Mouse (Mus musculus): ENCODE data around the gene Rcsd1. TPM values are rescaled to one million over a fixed set of nuclear protein-coding genes. Genes with fewer than 3 reads are reported as not detected.

The Rcsd1 gene
- polyA plus RNA-seq, 1 experiment from 2014 or later, result 9.6 TPM

DNA sequence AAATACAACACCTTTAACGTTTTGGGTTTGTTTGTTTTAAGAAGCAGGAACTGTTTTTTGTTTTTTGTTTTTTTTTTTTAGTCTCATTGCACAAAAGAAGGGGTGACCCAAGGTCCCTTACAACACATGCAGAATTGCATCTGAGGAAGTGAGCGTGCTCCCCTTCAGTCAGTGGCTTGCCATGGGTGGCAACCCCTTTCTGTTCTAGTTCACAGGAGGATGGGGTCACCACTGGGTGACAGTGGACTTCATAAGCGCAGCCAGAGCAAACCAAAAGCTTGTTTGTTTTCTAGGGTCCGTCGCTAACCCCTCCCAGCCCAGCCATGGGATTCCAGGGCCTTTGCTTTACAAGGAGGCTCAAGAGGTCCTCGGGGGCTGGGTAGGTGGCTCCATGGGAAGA lies 22.0 kb upstream of the Rcsd1 start:
- H3K27ac ChIP-seq, result no peak overlapping the region
- no peak overlapping the region for H3K4me3 ChIP-seq
- WGBS, result 83% methylated on average over 6 of the region's 6 CpGs
- no peaks in the 10 kb centered on the region for H3K36me3 ChIP-seq (replicated peaks)
- no peak overlapping the region for H3K4me2 ChIP-seq
- ATAC-seq (replicated peaks), result no peak
- no peaks in the 10 kb centered on the region for H3K9me3 ChIP-seq
- peaks cover 4% of the 10 kb centered on the region; the same call in 1 of the 2 replicates for H3K4me1 ChIP-seq
- no peaks in the 10 kb centered on the region for H3K27me3 ChIP-seq (replicated peaks)
- no peak overlapping the region for H3K9ac ChIP-seq

DNA sequence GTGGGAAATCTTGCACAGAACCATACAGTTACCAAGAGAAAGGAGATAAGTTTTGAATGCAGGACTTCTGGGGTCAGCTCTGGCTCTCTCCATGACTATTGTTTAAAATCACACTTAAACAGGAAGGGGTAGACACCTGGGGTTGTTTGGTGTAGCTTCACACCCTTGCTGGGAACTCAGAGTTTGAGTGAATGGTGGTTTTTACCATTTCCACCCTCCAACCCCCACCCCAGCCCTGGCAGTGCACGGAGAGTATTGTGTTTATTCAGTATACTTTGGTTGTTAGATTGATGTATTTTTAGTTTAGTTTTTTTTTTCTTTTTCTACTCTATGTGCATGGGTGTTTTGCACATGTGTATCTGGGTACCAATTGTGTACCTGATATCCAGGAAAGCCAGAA lies 20.6 kb upstream of the Rcsd1 start:
- ATAC-seq (replicated peaks), result no peak
- H3K27ac ChIP-seq, result no peak overlapping the region
- no peaks in the 10 kb centered on the region for H3K27me3 ChIP-seq (replicated peaks)
- no peaks in the 10 kb centered on the region for H3K4me1 ChIP-seq
- no peak overlapping the region for H3K4me2 ChIP-seq
- no peaks in the 10 kb centered on the region for H3K9me3 ChIP-seq
- H3K4me3 ChIP-seq, result no peak overlapping the region
- no peaks in the 10 kb centered on the region for H3K36me3 ChIP-seq (replicated peaks)
- WGBS, result 53% methylated on average over 1 of the region's 1 CpGs
- H3K9ac ChIP-seq, result no peak overlapping the region

DNA sequence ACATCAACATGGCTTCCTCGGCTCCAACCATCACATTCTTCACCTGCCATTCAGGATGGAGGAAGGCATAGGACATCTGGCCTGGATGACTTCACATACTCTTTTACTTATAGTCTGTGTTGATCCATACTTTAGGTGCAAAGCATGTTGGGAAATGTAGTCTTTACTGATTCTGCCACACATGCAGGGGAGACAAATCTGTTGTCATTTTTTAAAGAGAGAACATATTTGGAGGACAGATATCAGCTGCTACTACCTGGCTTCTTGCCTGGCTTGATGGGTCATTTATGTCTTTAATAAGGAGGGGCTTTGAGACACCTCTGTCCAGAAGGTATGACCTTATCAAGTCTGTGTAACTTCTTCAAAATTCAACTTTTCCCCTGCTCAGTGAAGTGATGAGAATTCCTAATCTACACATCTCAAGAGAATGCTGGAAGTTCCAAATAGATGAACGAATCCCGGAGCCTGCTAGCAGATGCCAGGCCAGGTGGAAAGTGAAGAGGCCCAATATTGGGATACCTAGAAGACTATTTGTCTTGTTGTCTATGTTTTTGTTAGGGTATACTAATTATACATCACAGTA lies 18.6 kb upstream of the Rcsd1 start:
- H3K36me3 ChIP-seq (replicated peaks), result no peaks in the 10 kb centered on the region
- ATAC-seq (replicated peaks), result no peak
- H3K27me3 ChIP-seq (replicated peaks), result no peaks in the 10 kb centered on the region
- H3K27ac ChIP-seq, result no peak overlapping the region
- no peak overlapping the region for H3K9ac ChIP-seq
- WGBS, result 95% methylated on average over 3 of the region's 3 CpGs
- H3K4me2 ChIP-seq, result no peak overlapping the region
- H3K4me3 ChIP-seq, result no peak overlapping the region
- no peaks in the 10 kb centered on the region for H3K4me1 ChIP-seq
- no peaks in the 10 kb centered on the region for H3K9me3 ChIP-seq

DNA sequence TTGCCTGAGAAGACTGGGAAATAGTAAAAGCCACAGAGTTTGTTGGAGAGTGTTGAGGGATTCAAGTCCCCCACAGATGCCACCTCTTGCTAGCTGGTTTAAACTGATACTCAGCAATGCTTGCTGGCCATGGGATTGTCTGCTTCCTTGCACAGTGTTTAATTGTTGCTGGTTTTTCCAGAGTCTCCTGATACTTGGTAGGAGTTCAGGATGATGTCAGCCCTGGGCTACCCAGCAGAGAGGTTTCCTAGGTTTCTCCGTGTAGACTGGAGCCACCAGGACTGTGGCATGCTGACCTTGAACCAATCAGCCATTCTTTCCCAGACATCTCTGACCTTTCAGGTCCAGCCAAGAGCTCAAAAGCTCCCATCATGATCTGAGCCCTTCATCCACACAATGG lies 17.4 kb upstream of the Rcsd1 start:
- Histone ChIP-seq H3K4me3 (no peak overlapping the region), H3K4me2 (no peak overlapping the region), H3K9me3 (no peaks in the 10 kb centered on the region), H3K27ac (no peak overlapping the region), H3K4me1 (no peaks in the 10 kb centered on the region), H3K36me3 (replicated peaks) (no peaks in the 10 kb centered on the region), H3K27me3 (replicated peaks) (no peaks in the 10 kb centered on the region), H3K9ac (no peak overlapping the region)
- no peak for ATAC-seq (replicated peaks)
- 39% methylated on average over 1 of the region's 1 CpGs for WGBS

DNA sequence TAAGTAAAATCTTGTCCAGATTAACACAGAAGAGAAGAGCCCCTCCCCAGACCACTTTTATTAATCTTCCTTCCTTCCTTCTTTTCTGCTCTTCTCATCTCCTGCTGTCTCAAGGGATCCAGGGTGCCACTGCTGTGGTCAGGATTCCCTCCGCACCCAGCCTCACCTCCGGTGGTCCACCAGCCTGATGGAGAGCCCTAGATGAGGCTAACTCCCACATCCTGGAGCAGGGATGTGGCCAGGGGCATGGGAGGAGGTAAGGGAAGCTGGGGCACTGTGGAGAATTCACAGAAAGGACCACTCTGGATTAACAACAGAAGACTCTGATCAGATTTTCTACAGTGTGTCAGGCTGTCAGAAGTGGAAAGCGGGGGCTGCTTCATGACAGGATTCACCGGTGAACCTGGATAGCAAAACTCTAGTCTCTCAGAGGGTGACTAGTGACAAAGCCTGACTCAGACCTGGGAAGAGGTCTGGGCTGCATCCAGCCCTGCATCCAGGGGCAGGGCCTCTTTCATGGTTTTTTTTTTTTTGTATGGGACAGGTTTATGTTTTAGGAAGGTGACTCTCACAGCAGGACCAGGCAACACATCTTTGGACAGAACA lies 15.6 kb upstream of the Rcsd1 start:
- WGBS, result 67% methylated on average over 4 of the region's 4 CpGs
- Histone ChIP-seq H3K4me3 (no peak overlapping the region), H3K4me1 (no peaks in the 10 kb centered on the region), H3K9me3 (no peaks in the 10 kb centered on the region), H3K27ac (no peak overlapping the region; the same call in 1 of the 2 replicates), H3K36me3 (replicated peaks) (no peaks in the 10 kb centered on the region), H3K9ac (no peak overlapping the region), H3K4me2 (no peak overlapping the region), H3K27me3 (replicated peaks) (no peaks in the 10 kb centered on the region)
- no peak for ATAC-seq (replicated peaks)

GRCm38 (mm10) chr1:165724219-165725033 lies 14.9 kb upstream of the Rcsd1 start:
- ATAC-seq (replicated peaks), result no peak
- H3K4me3 ChIP-seq, result no peak overlapping the region
- H3K27me3 ChIP-seq (replicated peaks), result no peaks in the 10 kb centered on the region
- no peak overlapping the region; the same call in 1 of the 2 replicates for H3K27ac ChIP-seq
- no peak overlapping the region for H3K9ac ChIP-seq
- no peaks in the 10 kb centered on the region for H3K36me3 ChIP-seq (replicated peaks)
- no peaks in the 10 kb centered on the region for H3K9me3 ChIP-seq
- WGBS, result 60% methylated on average over 11 of the region's 11 CpGs
- H3K4me2 ChIP-seq, result no peak overlapping the region
- no peaks in the 10 kb centered on the region for H3K4me1 ChIP-seq

DNA sequence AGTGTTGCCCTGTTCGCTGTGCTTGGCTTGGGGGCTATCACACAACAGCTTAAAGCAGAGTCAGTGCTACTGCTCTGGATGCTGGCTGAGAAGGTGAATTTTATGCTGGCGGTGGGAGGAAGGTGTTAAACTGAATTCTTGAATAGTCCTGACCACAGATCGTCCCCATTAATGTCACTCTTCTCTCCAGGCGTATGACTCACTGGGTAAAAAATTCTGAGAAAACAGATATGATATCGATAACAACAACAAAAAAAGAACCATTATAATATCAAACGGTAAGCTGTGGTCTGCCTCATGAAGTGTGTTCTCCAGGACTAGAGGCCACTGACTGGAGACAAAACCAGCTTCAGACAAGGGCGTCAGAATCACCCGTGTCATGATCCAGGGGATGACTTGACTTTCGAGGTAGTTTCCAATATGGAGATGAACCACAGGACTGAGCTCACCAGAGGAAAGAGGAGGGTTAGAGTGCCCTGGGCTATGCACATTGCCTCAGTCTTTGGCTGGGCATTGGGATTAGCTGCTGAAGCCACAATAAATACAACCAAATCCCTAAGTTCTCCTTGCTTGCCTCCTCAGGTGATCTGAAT lies 13.1 kb upstream of the Rcsd1 start:
- no peaks in the 10 kb centered on the region for H3K36me3 ChIP-seq (replicated peaks)
- H3K9ac ChIP-seq, result no peak overlapping the region
- no peak overlapping the region for H3K4me2 ChIP-seq
- no peak overlapping the region for H3K4me3 ChIP-seq
- no peaks in the 10 kb centered on the region for H3K9me3 ChIP-seq
- no peak overlapping the region for H3K27ac ChIP-seq
- H3K4me1 ChIP-seq, result no peaks in the 10 kb centered on the region
- WGBS, result 93% methylated on average over 9 of the region's 9 CpGs
- H3K27me3 ChIP-seq (replicated peaks), result no peaks in the 10 kb centered on the region
- no peak for ATAC-seq (replicated peaks)

GRCm38 (mm10) chr1:165718543-165719105 lies 9.1 kb upstream of the Rcsd1 start:
- no peaks in the 10 kb centered on the region for H3K4me1 ChIP-seq
- no peak for ATAC-seq (replicated peaks)
- 72% methylated on average over 15 of the region's 15 CpGs for WGBS

GRCm38 (mm10) chr1:165717711-165718542 lies 8.4 kb upstream of the Rcsd1 start:
- no peak overlapping the region for H3K9ac ChIP-seq
- no peak overlapping the region for H3K4me2 ChIP-seq
- peak overlapping the region; percentile 11; the same call in 1 of the 2 replicates for H3K27ac ChIP-seq
- no peaks in the 10 kb centered on the region for H3K36me3 ChIP-seq (replicated peaks)
- ATAC-seq (replicated peaks), result no peak
- H3K4me1 ChIP-seq, result no peaks in the 10 kb centered on the region
- no peak overlapping the region for H3K4me3 ChIP-seq
- WGBS, result 67% methylated on average over 11 of the region's 11 CpGs
- H3K9me3 ChIP-seq, result no peaks in the 10 kb centered on the region
- no peaks in the 10 kb centered on the region for H3K27me3 ChIP-seq (replicated peaks)

More at GRCm38 (mm10) chr1:165718543-165719105, 9.1 kb upstream of the Rcsd1 start:
- Histone ChIP-seq H3K27ac (peak overlapping the region; percentile 11; the same call in 1 of the 2 replicates), H3K9me3 (no peaks in the 10 kb centered on the region), H3K9ac (no peak overlapping the region), H3K4me3 (no peak overlapping the region), H3K4me2 (no peak overlapping the region), H3K27me3 (replicated peaks) (no peaks in the 10 kb centered on the region), H3K36me3 (replicated peaks) (no peaks in the 10 kb centered on the region)

DNA sequence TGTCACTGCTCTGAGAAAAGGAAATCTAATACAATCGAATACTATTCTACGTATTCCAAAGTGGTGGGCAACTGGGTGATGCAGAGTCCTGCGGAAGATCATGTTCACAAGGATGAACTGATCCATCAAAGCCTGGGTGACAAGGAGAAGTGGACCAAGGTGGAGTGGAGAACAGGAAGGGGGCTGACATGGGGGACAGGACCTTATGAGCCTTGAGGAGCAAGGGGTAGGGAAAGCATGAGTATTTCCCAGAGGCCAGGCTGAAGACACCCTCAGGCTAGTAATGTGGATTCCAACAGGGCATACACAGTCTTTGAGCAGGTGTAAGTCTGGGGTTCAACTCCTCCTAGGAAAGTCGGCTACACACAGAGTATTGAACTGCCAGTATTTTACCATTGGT lies 6.9 kb upstream of the Rcsd1 start:
- H3K4me2 ChIP-seq, result no peak overlapping the region
- H3K4me3 ChIP-seq, result no peak overlapping the region
- ATAC-seq (replicated peaks), result no peak
- 85% methylated on average over 4 of the region's 4 CpGs for WGBS
- no peaks in the 10 kb centered on the region for H3K9me3 ChIP-seq
- no peaks in the 10 kb centered on the region for H3K27me3 ChIP-seq (replicated peaks)
- no peak overlapping the region for H3K9ac ChIP-seq
- H3K4me1 ChIP-seq, result no peaks in the 10 kb centered on the region
- no peaks in the 10 kb centered on the region for H3K36me3 ChIP-seq (replicated peaks)
- no peak overlapping the region for H3K27ac ChIP-seq

- H3K27me3 ChIP-seq (replicated peaks), result no peaks in the 10 kb centered on the region
- no peak overlapping the region for H3K4me2 ChIP-seq
- H3K4me1 ChIP-seq, result no peaks in the 10 kb centered on the region
- H3K4me3 ChIP-seq, result no peak overlapping the region
- H3K9me3 ChIP-seq, result no peaks in the 10 kb centered on the region
- no peaks in the 10 kb centered on the region for H3K36me3 ChIP-seq (replicated peaks)
- H3K27ac ChIP-seq, result no peak overlapping the region
- no peak for ATAC-seq (replicated peaks)
- WGBS, result 86% methylated on average over 5 of the region's 5 CpGs
- H3K9ac ChIP-seq, result no peak overlapping the region
These were observed 4.2 kb upstream of the Rcsd1 start for GRCm38 (mm10) chr1:165713798-165714197.

Measured in midbrain, embryonic 15.5 days (tissue).